Mouse (Mus musculus) ES-E14 (cell line): ENCODE data around the gene Dnhd1.

Experiments used
- HCFC1 ChIP-seq: IDR thresholded peaks from 2 replicates; pipeline ENCODE4 v1.6.1; 2012; ENCODE audit warnings: low read length, inconsistent platforms, borderline replicate concordance; ENCODE audit not compliant: insufficient read depth
- ZC3H11A ChIP-seq: IDR thresholded peaks from 2 replicates; pipeline ENCODE4 v1.6.1; 2012; ENCODE audit warnings: low read depth, mild to moderate bottlenecking, inconsistent platforms, low read length, borderline replicate concordance
- ZNF384 ChIP-seq: IDR thresholded peaks from 2 replicates; pipeline ENCODE4 v1.6.1; 2012; ENCODE audit warnings: low read depth, low read length, inconsistent platforms

DNA sequence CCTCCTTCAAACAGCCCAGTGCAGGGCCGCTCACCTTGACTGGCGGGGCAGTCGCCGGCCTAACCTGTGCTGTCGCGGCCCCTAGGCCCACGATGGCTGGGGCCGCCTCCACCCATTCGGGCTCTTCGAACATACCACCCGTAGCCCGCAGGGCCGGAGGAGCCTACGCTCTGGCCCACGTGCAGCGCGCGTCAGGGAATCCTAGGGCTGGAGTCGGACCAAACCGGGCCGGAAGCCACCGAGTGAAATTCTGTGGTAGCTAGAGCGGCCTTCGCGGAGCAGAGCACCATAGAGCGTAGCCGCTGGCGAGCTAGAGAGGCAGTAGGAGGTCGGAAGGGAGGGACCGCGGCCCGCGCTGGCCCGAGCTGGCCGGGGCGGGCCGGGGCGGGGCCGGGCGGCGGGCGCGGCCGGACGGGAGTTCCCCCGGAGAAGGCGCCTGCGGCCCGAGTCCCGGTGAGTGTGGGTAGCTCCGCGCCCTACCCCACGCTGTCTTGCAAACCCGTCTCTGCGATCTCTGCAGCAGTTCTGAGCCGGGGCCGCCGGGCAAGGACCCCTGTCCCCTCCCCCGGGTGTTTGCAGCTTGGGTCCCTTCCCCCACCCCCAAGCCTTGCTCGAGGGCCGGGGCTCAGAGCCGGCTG is 85.8 kb downstream of the Dnhd1 start, which contains the start of gene Ilk:
- TF ChIP-seq HCFC1 = peak; percentile 59; the same call in 1 of the 2 replicates
- TF ChIP-seq ZC3H11A = no peak
- no peak for TF ChIP-seq ZNF384
